Mouse (Mus musculus) small intestine, adult 2 months (tissue): Measurements from ENCODE around the gene Gpi1.
A peak's percentile ranks its signal among the peaks of the same experiment; 100 is the strongest.

ENCODE experiments used
- CTCF ChIP-seq: fragments of 200-500 bp; IDR thresholded peaks from 2 replicates; pipeline ENCODE4 v1.5.1; 2012; ENCODE audit warnings: low read depth, mild to moderate bottlenecking, control low read depth, inconsistent platforms, low read length, moderate library complexity, mixed read lengths; ENCODE audit not compliant: insufficient replicate concordance, insufficient read length; ENCODE audit errors: extremely low read depth
- POLR2A ChIP-seq: fragments of 200-500 bp; IDR thresholded peaks from 2 replicates; pipeline ENCODE4 v1.6.1; 2012; ENCODE audit warnings: low read depth, mild to moderate bottlenecking, control low read depth, inconsistent platforms, low read length, moderate library complexity

DNA sequence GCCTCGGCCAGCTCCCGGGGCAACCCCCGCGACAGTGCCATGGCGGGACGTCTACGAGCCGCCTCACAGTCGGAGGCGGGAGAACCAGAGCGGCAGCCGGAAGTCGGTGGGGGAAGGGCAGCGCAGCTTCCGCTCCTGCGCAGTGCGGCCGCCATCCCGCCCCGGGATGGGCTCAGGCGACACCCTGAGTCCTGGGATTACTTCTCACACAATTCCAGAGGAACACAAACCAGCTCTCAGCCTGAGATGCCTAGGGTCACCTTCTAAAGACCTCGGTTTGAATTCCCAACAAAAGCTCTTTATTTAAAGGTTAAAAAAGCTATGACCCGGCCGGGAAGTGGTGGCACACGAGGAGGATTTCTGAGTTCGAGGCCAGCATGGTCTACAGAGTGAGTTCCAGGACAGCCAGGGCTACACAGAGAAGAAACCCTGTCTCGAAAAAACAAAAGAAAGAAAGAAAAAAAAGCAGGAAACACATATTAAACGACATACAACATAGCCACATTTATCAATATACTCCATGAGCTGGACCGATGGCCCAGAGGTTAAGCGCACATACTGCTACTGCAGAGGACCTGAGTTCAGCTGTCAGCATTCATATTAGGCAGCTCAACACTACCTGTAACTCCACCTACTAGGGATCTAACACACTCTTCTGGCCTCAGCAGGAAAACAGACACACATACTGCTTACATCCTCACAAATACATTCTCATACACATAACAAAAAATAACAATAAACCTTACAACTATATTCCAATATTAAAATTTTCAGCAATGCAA, 61.5 kb downstream of the Gpi1 start:
- TF ChIP-seq CTCF: no peak
- peak; percentile 72 for TF ChIP-seq POLR2A
